Mouse (Mus musculus): ENCODE measurements around the gene Cfap61. TPM values are rescaled to one million over a fixed set of nuclear protein-coding genes. Genes with fewer than 3 reads are reported as not detected.
A peak's percentile ranks its signal among the peaks of the same experiment; 100 is the strongest.

The Cfap61 gene
- polyA plus RNA-seq, 1 experiment from 2014 or later = 1.4 TPM

DNA sequence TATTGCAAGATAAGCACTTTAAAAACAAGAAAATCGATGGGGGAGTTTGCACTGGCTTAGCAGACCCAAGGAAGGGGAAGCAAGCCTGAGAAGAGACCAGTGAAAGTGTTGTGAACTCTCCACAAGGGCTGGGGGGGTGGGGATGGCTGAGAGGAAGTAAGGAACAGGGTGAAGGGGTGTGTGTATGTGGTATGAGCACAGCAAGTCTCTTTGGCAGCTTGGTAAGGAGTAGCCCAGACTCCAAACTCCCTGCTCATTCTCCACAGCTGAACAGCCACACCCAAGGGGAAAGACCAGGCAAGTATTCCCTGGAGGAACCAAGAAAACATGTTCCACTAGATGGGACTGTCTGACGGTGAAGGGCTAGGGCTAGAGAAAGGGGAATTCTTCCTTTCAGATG lies 76.2 kb downstream of the Cfap61 start:
- DNase-seq (ENCODE audit: low spot score) (no peak), ATAC-seq (replicated peaks; ENCODE audit: low FRiP score) (no peak)
- Histone ChIP-seq H3K36me3 (ENCODE audit: control insufficient read depth, insufficient read depth, low read length) (no peaks in the 10 kb centered on the region), H3K9ac (ENCODE audit: low read length) (no peak overlapping the region), H3K9me3 (ENCODE audit: control insufficient read depth, low read length) (no peaks in the 10 kb centered on the region), H3K4me1 (replicated peaks; ENCODE audit: control insufficient read depth, insufficient read depth, low read length) (peaks cover 9% of the 10 kb centered on the region; the same call in 1 of the 2 replicates), H3K4me2 (ENCODE audit: low read depth, low read length, severe bottlenecking) (no peak overlapping the region), H3K27ac (ENCODE audit: low read depth, low read length) (no peak overlapping the region), H3K27me3 (ENCODE audit: control insufficient read depth, insufficient read depth, low read length) (no peaks in the 10 kb centered on the region), H3K4me3 (ENCODE audit: low read depth, low read length) (no peak overlapping the region)
- 69% methylated on average over 2 of the region's 2 CpGs for WGBS

DNA sequence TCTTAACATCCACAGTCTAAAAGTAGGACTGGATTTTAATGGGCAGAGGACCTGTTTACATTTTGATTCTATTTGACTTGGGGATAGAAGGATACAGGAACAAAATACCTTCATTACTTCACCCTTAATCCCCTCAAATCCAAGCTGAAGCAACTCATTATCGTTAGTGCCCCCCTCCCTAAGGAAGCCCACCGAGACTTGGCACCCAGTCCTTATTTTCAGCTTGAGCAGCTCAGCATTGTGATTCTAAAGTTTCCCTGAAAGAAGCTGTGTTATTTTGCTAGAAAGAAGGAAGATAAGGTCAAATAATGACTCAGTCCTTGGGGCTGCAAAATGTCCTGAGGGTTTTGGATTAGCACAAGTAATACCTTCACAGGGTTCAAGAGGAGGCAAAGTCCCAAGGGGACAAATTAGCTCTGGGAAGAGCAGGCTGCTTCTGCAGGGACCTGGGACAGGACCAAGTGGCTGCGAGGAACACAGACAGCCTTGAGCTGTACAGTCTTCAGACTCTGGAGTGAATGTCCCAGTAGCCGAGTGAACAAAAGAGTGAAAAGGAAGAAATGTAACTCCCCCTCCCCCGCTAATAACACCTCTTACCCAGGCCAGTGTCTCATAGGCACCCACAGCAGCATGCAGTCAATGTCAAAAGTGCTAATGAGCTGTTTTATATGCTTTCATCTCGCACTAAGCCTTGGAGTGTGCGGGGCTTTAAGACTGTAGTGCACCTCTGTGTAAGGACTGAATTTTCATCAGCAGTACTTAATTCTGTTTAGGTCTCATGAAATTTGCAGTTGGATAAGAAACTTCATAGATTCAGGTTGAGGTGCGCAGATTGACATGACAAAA lies 81.0 kb downstream of the Cfap61 start:
- no peaks in the 10 kb centered on the region for H3K9me3 ChIP-seq (ENCODE audit: control insufficient read depth, low read length)
- WGBS = 25% methylated on average over 8 of the region's 8 CpGs
- no peak for DNase-seq (ENCODE audit: low spot score)
- no peaks in the 10 kb centered on the region for H3K36me3 ChIP-seq (ENCODE audit: control insufficient read depth, insufficient read depth, low read length)
- H3K27me3 ChIP-seq (ENCODE audit: control insufficient read depth, insufficient read depth, low read length) = no peaks in the 10 kb centered on the region
- peak overlapping the region; percentile 32 for H3K27ac ChIP-seq (ENCODE audit: low read depth, low read length)
- H3K9ac ChIP-seq (ENCODE audit: low read length) = peak overlapping the region; percentile 1; the same call in 1 of the 2 replicates
- no peak overlapping the region for H3K4me3 ChIP-seq (ENCODE audit: low read depth, low read length)
- ATAC-seq (replicated peaks; ENCODE audit: low FRiP score) = peak; percentile 84
- H3K4me2 ChIP-seq (ENCODE audit: low read depth, low read length, severe bottlenecking) = no peak overlapping the region
- peaks cover 14% of the 10 kb centered on the region; the same call in 1 of the 2 replicates for H3K4me1 ChIP-seq (replicated peaks; ENCODE audit: control insufficient read depth, insufficient read depth, low read length)

DNA sequence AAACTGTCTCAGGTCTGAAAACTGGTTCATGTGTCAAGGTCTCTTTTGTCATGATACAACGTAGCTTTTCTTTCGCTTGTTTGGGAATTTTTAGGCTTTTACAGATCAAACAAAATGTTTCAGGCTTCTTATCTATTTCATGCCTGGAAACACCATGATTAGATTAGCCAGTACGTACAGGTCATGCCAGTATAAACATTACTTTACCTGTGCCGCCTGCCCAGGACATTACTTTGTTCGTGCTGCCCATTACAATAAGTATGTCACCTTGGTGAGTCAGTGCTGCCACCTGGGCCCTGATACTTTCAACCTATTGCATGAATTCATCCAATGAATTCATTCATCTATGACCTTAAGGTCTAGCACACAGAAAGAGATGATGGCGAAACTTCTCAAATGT lies 88.3 kb downstream of the Cfap61 start:
- Histone ChIP-seq H3K4me1 (replicated peaks; ENCODE audit: control insufficient read depth, insufficient read depth, low read length) (no peaks in the 10 kb centered on the region), H3K9me3 (ENCODE audit: control insufficient read depth, low read length) (no peaks in the 10 kb centered on the region), H3K9ac (ENCODE audit: low read length) (no peak overlapping the region), H3K4me3 (ENCODE audit: low read depth, low read length) (no peak overlapping the region), H3K27me3 (ENCODE audit: control insufficient read depth, insufficient read depth, low read length) (no peaks in the 10 kb centered on the region), H3K27ac (ENCODE audit: low read depth, low read length) (no peak overlapping the region), H3K4me2 (ENCODE audit: low read depth, low read length, severe bottlenecking) (no peak overlapping the region), H3K36me3 (ENCODE audit: control insufficient read depth, insufficient read depth, low read length) (no peaks in the 10 kb centered on the region)
- DNase-seq (ENCODE audit: low spot score) = no peak
- 92% methylated on average over 6 of the region's 6 CpGs for WGBS
- ATAC-seq (replicated peaks; ENCODE audit: low FRiP score) = no peak

DNA sequence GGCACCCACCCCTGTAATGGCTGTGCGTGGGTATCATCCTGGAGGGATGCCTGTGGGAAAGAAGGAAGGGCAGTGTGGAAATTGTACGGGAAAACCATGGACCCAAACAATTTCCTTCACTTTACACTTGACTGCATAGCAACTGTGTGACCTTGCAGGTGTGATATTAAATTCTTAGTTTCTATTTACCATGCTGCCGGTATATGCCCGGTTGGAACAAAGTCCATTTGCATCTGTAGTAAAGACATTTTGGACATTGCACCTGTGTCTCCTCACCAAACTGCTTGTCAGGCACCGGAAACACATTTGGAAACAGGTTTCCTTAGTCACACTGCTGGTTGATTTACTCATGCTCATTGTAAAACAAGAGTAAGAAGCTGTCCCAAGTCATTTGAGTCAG lies 109.1 kb downstream of the Cfap61 start:
- H3K4me2 ChIP-seq (ENCODE audit: low read depth, low read length, severe bottlenecking) = no peak overlapping the region

DNA sequence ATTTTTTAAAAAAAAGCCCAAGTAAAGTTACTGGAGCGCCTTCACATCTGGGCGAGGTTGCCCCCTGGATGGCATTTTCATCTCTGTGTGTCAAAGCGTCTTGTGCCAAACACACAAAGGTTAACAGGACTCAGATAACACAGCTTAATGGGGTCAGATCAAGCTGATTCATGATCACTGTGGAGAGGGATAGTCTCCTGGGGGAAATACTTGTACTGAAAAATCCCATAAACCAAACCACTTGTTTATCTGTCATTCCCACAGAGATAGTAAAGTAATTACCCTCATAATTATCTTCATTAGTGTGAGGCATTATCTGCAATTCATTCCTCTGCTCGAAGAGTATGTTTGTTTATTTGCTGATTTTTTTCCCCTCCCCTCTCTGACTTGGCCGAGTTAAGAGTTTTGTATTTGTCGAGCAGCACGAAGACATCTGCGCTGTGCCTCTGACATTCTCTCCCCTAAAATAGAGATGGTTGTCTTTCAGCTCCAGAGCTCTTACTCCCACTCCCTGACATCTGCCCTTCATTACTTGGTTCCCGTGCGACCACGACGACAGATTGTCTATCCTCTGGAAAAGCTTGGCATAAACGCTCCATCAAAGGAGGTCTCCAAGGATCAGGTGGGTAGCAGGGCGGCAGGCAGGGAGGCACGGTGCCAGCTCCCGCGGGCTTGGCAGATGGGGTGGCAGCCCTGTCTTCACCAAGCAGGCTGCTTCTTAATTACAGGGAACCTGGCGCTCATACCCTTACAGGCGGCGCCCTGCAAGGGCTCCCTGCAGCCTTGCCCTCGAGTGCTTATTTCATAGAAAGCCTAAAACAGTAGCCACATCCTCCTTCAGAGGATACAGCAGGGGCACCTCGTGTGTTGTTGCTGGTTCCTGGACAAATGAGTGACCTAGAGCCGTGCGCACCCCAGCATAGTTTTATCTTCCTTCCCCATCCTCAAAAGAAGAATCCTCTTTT lies 110.6 kb downstream of the Cfap61 start:
- Histone ChIP-seq H3K27ac (ENCODE audit: low read depth, low read length) (no peak overlapping the region), H3K9me3 (ENCODE audit: control insufficient read depth, low read length) (no peaks in the 10 kb centered on the region), H3K36me3 (ENCODE audit: control insufficient read depth, insufficient read depth, low read length) (no peaks in the 10 kb centered on the region), H3K4me1 (replicated peaks; ENCODE audit: control insufficient read depth, insufficient read depth, low read length) (no peaks in the 10 kb centered on the region), H3K9ac (ENCODE audit: low read length) (no peak overlapping the region), H3K4me2 (ENCODE audit: low read depth, low read length, severe bottlenecking) (no peak overlapping the region), H3K4me3 (ENCODE audit: low read depth, low read length) (no peak overlapping the region), H3K27me3 (ENCODE audit: control insufficient read depth, insufficient read depth, low read length) (no peaks in the 10 kb centered on the region)
- ATAC-seq (replicated peaks; ENCODE audit: low FRiP score) = no peak; the same call in 1 of the 2 replicates
- peak; percentile 60 for DNase-seq (ENCODE audit: low spot score)
- 66% methylated on average over 24 of the region's 24 CpGs for WGBS

More for the DNA sequence above, 109.1 kb downstream of the Cfap61 start:
- no peak for DNase-seq (ENCODE audit: low spot score)
- H3K27ac ChIP-seq (ENCODE audit: low read depth, low read length) = no peak overlapping the region
- H3K4me1 ChIP-seq (replicated peaks; ENCODE audit: control insufficient read depth, insufficient read depth, low read length) = no peaks in the 10 kb centered on the region
- no peak for ATAC-seq (replicated peaks; ENCODE audit: low FRiP score)
- WGBS = 93% methylated on average over 5 of the region's 5 CpGs
- H3K9ac ChIP-seq (ENCODE audit: low read length) = no peak overlapping the region
- H3K27me3 ChIP-seq (ENCODE audit: control insufficient read depth, insufficient read depth, low read length) = no peaks in the 10 kb centered on the region
- no peaks in the 10 kb centered on the region for H3K9me3 ChIP-seq (ENCODE audit: control insufficient read depth, low read length)
- no peaks in the 10 kb centered on the region for H3K36me3 ChIP-seq (ENCODE audit: control insufficient read depth, insufficient read depth, low read length)
- no peak overlapping the region for H3K4me3 ChIP-seq (ENCODE audit: low read depth, low read length)

DNA sequence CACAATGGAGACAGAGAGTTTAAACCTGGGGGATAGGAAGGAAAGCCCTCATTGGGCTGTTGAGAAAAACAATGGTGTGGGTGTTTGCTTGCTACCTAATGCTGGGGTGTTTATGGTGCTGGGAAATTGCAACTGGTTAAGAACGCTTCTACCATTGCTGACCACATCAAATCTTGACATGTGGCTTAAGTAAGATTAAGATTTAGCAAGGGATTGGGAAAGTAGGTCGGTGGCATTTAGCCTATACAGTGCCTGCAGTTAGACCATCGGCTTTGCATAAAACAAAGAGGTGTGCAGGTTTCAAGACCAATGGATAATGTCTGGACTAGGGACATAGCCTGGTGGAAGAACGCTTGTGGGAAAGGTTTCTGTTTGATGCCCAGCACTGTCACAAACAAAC lies 113.1 kb downstream of the Cfap61 start:
- WGBS = 83% methylated on average over 4 of the region's 4 CpGs

DNA sequence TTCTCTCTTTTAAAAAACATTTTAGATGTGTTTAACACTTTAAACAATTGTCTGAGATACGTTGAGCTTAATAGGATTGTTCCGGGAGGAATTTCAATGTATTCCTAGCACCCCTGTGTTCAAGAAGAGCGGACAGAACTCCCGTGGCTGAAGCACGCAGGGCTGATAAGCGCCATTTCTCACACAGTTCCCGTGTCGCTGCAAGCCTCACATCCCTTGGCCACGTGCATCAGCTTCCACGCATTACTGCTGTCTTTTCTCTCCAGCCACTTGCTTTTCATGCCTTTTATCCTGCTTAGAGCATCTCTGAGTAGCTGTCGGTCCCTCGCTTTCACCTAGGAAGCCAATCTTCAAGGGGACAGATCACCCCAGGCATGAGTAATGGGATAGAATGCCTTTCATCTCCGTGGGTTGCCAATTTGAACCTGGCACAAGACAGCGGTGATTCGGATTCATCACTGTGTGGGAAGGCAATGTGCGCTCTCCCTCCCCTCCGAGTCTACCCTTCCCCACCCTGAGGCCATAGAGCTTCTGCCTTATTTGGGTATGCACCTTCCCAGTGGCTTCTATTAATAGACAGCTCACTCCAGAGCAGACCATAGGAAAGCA lies 113.7 kb downstream of the Cfap61 start:
- Histone ChIP-seq H3K9me3 (ENCODE audit: control insufficient read depth, low read length) (no peaks in the 10 kb centered on the region), H3K27ac (ENCODE audit: low read depth, low read length) (no peak overlapping the region), H3K27me3 (ENCODE audit: control insufficient read depth, insufficient read depth, low read length) (no peaks in the 10 kb centered on the region), H3K4me2 (ENCODE audit: low read depth, low read length, severe bottlenecking) (no peak overlapping the region), H3K4me1 (replicated peaks; ENCODE audit: control insufficient read depth, insufficient read depth, low read length) (no peaks in the 10 kb centered on the region), H3K4me3 (ENCODE audit: low read depth, low read length) (no peak overlapping the region), H3K9ac (ENCODE audit: low read length) (no peak overlapping the region), H3K36me3 (ENCODE audit: control insufficient read depth, insufficient read depth, low read length) (no peaks in the 10 kb centered on the region)
- no peak for DNase-seq (ENCODE audit: low spot score)
- WGBS = 61% methylated on average over 17 of the region's 17 CpGs
- ATAC-seq (replicated peaks; ENCODE audit: low FRiP score) = no peak; the same call in 1 of the 2 replicates

More for the DNA sequence above, 113.1 kb downstream of the Cfap61 start:
- H3K4me1 ChIP-seq (replicated peaks; ENCODE audit: control insufficient read depth, insufficient read depth, low read length) = no peaks in the 10 kb centered on the region
- ATAC-seq (replicated peaks; ENCODE audit: low FRiP score) (no peak), DNase-seq (ENCODE audit: low spot score) (no peak)
- H3K27me3 ChIP-seq (ENCODE audit: control insufficient read depth, insufficient read depth, low read length) = no peaks in the 10 kb centered on the region
- H3K27ac ChIP-seq (ENCODE audit: low read depth, low read length) = no peak overlapping the region
- H3K9me3 ChIP-seq (ENCODE audit: control insufficient read depth, low read length) = no peaks in the 10 kb centered on the region
- H3K4me3 ChIP-seq (ENCODE audit: low read depth, low read length) = no peak overlapping the region
- no peak overlapping the region for H3K9ac ChIP-seq (ENCODE audit: low read length)
- no peak overlapping the region for H3K4me2 ChIP-seq (ENCODE audit: low read depth, low read length, severe bottlenecking)
- no peaks in the 10 kb centered on the region for H3K36me3 ChIP-seq (ENCODE audit: control insufficient read depth, insufficient read depth, low read length)

DNA sequence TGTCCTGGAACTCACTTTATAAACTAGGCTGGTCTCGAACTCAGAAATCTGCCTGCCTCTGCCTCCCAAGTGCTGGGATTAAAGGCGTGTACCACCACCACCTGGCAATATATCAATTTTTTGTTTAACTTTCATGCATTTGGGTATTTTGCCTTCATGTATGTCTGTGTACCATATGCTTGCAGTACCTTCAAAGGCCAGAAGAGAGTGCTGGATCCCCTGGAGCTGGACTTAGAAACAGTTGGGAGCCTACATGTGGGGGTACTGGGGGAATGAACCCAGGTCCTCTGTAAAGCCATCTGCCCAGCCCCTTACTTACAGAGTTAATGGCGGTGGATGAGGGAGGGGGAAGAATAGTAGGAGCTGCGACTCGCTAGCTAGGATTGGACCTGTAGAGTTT lies 114.8 kb downstream of the Cfap61 start:
- DNase-seq (ENCODE audit: low spot score) (no peak), ATAC-seq (replicated peaks; ENCODE audit: low FRiP score) (no peak)
- Histone ChIP-seq H3K4me2 (ENCODE audit: low read depth, low read length, severe bottlenecking) (no peak overlapping the region), H3K36me3 (ENCODE audit: control insufficient read depth, insufficient read depth, low read length) (no peaks in the 10 kb centered on the region), H3K27ac (ENCODE audit: low read depth, low read length) (no peak overlapping the region), H3K9me3 (ENCODE audit: control insufficient read depth, low read length) (no peaks in the 10 kb centered on the region), H3K4me1 (replicated peaks; ENCODE audit: control insufficient read depth, insufficient read depth, low read length) (no peaks in the 10 kb centered on the region), H3K4me3 (ENCODE audit: low read depth, low read length) (no peak overlapping the region), H3K27me3 (ENCODE audit: control insufficient read depth, insufficient read depth, low read length) (no peaks in the 10 kb centered on the region), H3K9ac (ENCODE audit: low read length) (no peak overlapping the region)
- WGBS = 86% methylated on average over 5 of the region's 5 CpGs

All from forebrain, embryonic 11.5 days (tissue).